Mouse (Mus musculus) layer of hippocampus, postnatal 10 days (tissue): Measurements from ENCODE around the gene Gin1. TPM values are rescaled to one million over a fixed set of nuclear protein-coding genes. Genes with fewer than 3 reads are reported as not detected.
A peak's percentile ranks its signal among the peaks of the same experiment; 100 is the strongest.
"Not testable (repeated sequence)": the region's sequence is repeated elsewhere in the genome, so short reads cannot be mapped to it uniquely, and the experiment has no call there.

ENCODE experiments used
- DNase-seq, 2 experiments: peaks; one replicate each; pipeline ENCODE4 v3.0.0; 2021; ENCODE audit warnings: low spot score in 2 of 2
- long read RNA-seq: library from polyadenylated mRNA; stranded (forward); transcript quantifications from one replicate; pipeline ENCODE4 v2.0.0, GENCODE M21; 2023
- total RNA-seq, 2 experiments: library from RNA; stranded (reverse); gene quantifications; 2 replicates each; pipeline ENCODE4 v1.2.3; 2021

Gin1 gene
- total RNA-seq: 1 to 10 TPM; 7.5 to 8.8 TPM
- long read RNA-seq, transcript Gin1-203 (8 exons, 2,046 nt): major isoform, 5 of 13 reads
- long read RNA-seq, partial matches to known transcripts: 1 of 13 reads
- long read RNA-seq, other reads (novel, unspliced or antisense): 2 of 13 reads

DNA sequence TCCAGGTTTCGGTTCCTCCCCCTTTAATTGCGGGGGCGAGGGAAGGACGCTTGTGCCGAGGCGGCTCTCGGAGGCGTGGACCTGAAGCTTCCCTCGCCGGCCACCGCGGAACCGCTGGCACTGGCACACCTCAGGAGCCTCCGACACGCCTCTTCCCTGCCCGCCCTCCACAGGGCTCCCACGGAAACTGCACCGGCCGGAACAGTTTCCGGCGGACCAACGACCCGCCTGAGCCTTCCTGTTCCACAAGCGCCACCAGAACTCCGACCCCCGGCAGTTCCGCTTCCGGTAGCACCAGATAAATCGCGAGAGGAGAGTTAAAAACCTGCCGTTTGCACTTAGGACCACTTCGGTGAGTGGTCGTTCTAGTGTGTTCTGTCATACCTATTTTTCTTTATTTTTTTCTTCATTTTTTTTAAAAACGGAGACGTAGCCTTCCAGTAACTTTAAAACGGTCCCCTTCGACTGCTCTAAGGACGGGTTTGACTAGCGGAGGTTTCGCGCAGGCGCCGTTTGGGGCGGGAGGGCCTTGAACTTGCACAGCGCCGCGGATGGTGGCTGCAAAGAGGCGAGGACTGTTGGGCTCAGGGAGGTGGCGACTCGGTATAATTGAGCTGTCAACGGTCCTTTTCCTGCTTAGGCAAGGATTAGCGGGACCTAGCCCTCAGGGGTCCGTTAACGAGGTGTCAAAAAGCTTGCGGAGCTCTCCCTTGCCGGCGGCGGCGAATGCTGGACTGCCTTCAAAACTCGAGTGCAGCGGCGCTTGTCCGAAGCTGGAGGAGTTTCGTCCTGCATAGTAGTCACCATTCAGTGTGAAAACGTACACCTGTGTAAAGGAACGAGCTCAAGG, at the start of gene Gin1, which contains the start of gene Ppip5k2:
TSS of gene Gin1 (plus strand) at position 269 of the 850 bp plus-strand sequence.
TSS of gene Ppip5k2 (minus strand) at position 508 of the 850 bp plus-strand sequence.
- peak; percentile 91 to 96 for DNase-seq

DNA sequence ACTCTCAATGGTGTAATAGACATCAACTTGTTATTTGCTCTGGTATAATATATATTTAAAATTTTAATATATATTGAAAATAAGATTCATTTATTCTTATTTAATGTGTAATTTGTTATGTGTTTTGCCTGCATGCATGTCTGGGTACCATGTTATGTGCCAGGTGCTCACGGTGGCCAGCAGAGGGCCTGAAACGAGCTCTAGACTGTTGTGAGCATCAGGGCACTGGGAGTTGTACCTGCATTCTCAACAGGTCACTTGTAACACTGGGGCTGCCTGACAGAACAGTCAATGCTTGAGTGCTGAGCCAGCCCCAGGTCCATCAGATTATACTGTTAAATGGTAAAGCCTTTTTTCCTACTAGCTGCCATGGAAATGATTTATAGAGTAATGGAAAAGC, 43.2 kb upstream of the Gin1 start:
- no peak for DNase-seq

DNA sequence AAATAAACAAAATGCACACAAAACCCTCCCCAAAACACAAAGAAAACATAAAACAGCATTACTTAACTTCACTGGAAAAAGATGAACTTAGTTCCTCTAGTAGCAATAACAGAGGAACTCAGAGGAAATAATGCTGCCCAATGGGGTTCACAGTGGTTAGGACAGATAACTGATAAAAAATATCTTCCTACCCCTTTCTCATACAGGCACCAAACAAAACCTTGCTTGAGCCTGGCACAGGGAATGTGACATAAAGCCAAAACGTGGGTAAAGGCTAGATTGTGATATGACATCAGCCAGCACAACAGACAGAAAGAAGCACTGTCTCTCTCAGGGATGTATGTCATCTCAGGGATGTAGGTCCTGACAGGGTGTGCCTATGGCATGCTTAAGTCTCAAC, 40.6 kb upstream of the Gin1 start:
- DNase-seq: no peak

DNA sequence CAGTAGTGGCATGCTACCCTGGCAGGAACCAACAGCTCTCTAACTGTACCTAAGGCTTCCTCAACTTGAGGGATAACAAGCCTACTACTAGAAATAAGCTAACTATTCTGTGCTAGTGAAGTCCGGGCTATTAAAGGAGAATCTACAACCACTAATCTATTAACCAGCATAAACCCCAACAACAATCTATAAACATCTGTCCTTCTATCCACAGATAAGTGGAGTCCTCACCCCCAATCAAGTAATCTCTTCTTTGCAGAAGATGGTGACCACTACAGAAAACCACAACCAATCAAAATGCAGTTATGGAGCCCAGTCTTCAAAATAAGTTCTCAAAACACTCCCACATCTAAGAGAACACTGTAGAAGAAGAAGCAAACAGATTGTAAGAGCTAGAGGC, 26.9 kb upstream of the Gin1 start:
- DNase-seq: no peak

DNA sequence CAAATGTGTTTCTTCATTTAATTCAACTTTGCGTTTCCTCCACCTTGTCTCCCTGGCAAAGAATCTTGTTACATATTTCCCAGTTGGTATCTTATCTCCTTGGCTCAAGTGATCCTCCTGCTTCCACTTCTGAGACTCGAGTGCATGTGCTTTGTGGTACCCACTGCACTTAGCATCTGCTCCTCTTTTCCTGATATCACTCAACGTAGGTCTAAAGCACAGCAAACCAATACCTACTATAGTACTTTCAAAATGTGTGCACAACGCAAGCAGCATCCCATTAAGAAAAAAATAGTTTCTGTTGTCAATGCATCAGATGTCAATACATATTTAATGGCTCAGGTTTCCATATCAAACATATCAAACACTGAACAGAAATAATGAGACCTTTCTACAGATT, 24.3 kb upstream of the Gin1 start:
- DNase-seq: no peak

DNA sequence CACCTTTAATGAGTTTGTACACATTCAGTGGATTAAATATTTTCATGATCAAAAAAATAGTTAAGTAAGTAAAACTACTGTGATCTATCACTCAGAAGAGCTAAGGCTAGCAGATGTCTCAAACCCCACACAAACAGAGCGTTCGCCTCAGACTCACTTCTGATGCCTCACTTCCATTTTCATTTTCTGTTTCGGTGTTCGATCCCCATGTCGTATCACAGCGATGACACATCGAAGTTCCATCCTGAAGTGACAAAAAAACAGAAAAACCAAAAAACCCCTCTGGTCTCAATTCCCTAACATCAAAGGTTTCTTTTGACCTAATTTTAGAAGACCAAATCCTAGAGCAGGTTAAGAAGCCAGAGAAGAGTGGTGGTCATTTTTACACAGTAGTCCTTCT, 23.7 kb upstream of the Gin1 start:
- DNase-seq: no peak

DNA sequence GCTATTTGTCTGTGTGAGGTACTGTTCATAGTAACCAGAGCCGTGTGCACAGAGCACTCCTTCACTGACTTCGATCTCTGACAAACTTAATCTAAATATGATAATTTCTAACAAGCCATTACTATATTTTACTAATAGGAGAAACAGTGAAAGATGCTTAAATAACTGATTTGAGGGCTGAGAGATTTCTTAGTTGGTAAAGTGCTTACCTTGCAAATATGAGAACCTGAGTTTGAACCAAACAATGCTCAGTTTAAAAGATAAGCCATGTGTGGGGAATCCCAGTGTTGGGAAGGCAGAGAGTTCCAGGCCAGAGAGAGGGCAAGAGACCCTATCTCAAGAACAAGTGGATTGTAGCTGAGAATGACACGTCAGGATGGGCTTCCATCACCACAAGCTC, 21.8 kb upstream of the Gin1 start:
- no peak for DNase-seq

DNA sequence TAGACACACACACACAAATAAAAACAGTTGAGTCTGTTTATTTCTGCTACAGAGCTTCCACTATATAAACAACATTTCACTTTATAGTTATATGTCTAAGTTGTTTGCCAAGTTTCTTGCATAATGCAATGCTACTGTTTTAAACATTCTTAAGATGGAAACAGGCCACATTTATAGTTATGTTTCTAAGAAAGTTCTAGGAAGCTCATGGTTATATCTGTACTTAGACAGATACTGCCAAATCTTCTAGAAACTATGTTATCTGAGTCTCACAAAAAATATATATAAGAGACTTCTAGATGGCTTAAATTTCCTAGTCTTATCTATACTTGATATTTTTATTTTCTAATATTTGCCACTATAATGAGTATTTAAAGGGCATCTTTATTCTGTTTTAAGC, 16.8 kb upstream of the Gin1 start:
- no peak for DNase-seq

DNA sequence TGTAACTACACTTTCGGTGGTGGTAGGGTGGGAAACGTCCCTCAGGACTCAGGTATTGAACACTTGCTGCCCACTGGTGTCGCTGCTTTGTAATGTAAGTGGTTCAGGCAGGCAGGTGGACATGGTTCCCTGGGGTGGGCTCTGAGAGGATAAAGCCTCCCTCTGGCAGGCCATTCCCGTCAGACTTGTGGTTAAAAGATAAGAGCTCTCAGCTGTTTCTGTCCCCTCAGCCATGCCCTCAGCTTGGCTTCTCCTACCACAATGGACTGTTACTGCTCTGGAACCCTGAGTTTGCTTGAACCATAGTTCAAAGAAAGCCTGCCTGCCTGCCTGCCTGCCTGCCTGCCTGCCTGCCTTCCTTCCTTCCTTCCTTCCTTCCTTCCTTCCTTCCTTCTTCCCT, 15.6 kb upstream of the Gin1 start:
- DNase-seq: no peak

DNA sequence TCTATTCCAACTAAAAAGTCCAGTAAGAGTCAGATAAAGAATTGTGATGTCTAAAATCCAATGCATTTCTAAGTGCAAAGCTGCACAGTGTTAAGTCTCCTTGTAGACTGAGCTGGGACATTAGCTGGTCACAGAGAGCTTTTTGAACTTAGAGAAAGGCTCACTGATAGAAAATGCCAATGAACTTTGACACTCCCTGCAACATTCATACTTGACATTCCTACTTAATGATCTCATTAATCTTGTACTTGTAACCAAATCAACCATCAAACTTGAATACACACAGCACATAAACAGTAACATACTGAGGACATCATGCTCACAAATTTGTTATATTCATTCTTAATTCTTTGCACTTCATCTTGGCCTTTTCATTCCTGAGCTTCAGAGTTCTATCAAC, 10.1 kb upstream of the Gin1 start:
- no peak for DNase-seq

DNA sequence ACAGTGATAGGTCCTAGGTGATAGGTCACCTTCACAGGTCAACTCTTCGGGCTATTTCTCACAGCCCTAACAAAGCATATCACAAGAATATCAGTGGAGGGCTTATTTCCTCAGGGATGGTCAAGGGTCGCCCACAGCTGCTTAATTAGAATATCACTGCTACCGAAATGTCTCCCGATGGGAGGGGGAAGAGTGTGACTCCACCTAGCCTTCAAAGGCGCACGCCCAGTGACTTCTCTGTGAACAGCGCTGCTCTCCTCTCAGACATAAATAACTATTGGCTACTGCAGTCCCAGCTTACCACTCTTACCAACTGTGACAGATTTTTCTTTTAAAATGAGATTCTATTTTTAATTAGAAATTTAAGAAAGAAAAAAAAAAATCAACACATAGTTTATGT, 9.4 kb upstream of the Gin1 start:
- DNase-seq: no peak

DNA sequence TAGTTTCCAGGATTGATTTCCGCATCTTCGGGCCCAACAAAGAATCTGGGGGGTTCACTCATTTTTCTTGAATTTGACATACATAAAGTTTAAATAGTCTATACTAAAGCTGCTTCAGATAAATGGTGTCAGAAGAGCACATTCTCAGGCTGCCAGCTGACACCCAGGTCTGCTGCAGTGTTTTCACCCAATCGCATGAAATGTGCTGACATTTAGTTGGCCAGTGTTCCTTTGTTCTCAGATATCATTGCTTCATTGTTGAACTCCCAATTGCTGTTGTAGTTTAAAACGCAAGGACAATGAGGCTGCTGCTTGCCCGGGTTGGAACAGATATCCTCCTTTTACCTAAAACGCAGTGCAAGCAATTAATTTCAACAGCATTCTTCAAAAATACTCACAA, 8.5 kb upstream of the Gin1 start:
- DNase-seq: no peak

DNA sequence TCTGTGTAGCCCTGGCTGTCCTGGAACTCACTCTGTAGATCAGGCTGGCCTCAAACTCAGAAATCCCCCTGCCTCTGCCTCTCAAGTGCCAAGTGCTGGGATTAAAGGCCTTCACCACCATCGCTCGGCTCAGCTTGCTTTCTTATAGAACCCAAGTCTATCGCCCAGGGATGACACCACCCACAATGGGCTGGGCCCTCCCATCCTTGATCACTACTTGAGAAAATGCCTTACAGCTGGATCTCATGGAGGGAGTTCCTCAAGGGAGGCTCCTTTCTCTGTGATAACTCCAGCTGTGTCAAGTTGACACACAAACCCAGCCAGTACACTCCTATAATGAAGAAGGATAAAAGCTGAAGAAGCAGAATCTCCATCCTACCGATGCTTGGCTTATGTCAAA, 4.3 kb upstream of the Gin1 start:
- DNase-seq: not testable (repeated sequence)

DNA sequence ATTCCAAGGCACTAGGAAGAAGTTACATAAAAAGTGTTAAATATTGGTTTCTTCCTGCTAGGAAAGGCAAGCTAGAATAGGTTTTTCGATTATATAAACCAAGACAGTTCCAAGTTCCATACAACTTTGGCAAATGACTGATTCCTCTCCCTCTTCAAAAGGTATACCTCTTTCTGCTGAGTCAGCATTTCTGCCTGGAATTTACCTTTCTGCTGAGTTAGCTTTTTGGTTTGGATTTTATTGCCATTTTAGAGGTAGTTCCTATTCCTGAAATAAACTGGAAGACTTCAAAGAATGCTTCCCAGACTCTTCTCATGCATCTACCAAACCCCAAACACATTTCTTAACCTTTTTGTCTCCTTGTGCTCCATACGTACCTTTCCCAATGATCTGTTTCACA, 1.9 kb upstream of the Gin1 start:
- no peak for DNase-seq

DNA sequence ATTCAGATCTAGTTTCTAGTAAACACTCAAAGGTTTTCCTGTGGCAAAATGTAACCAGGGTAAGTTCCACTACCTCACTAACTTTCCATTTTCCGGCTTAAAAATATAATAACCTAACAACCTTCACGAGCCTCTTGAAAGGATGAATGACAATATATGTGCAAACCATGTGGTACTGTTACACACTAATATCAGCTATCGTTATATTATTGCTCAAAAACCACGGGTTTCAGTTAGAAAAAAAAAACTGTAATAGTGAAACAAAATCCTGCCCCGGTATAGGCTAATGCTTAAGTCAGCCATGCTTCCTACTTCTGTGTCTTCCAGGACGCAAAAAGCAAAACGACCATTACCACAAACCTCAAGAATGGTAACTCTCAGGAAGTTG, 1.1 kb upstream of the Gin1 start:
- DNase-seq: no peak

DNA sequence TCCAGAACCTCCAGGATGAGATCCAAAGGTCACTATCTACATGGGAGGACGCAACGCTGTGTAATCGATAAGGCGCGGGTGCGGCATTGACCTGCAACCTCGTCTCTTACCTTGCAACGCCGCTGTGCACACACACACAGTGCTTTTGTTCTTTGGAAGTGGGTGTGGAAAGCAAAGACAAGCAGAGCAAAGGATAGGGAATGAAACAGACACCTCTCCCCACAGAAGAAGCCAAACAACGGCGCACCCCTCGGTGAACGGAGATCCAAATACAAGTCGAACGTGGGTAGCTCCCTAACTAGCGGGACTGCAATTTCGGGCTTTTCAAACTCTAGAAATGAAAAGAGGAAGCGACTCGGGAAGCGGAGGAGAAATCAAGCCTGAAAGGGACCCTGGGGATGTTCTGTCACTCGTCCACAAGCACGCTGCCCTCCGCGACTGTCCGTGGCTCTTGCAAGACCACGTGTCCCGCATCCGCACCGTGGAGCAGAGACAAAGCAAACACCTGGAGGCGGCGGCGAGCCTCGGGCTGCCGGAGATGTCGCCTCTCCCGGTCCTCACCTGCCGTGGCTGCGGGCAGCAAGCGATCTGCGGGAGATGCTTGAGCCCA, 573 bp upstream of the Gin1 start:
- peak in 1 of 2 experiments; percentile 17 for DNase-seq

DNA sequence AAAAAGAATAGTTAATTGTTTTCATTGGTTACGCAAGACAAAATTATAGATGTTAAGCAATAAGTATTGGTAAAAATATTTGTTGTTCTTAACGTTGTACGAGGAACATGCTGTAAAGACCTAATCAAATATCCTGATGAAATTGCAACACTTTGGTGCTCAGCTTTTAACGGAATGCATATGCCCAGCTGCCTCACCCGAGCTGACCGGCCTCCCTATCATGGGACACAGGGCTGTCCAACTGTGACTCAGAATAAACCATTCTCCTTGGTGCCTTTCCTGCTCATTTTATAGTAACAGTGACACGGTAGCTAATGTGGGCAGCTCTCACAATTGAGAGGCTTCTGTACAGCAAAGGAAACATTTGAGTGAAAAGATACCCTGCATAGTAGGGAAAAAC, 1.1 kb downstream of the Gin1 start:
- DNase-seq: no peak

DNA sequence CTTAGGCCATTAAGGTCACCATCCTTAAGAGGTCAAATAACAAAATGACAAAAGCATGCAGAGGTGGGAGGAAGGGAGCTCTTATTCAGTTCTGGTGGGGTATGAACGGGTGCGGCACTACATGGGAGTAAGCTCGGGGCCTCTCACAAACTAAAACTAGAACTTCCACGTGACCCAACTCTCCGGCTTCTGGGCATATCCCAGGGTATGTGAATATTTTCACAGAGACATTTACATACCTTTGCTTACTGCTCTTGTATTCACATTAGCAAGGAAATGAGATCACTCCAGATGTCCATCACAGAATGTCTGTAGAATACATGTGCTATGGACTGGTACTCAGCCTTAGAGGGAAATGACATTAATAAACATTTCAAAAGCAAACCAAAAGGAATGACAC, 1.8 kb downstream of the Gin1 start:
- no peak for DNase-seq

DNA sequence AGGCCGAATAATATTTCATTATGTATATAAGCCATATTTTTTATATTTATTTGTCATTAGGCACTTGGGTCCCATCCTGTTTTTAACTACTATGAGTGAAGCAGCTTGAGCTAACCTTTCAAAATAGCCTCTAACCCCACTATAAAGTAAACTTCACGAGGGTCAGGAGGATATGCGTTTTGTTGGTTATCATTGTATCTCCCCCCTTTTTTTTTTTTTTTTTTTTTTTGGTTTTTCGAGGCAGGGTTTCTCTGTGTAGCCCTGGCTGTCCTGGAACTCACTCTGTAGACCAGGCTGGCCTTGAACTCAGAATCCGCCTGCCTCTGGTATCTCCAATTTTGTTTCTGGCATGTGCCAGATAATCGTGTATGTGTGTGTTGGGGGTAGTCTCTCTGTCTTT, 3.4 kb downstream of the Gin1 start:
- DNase-seq: no peak

DNA sequence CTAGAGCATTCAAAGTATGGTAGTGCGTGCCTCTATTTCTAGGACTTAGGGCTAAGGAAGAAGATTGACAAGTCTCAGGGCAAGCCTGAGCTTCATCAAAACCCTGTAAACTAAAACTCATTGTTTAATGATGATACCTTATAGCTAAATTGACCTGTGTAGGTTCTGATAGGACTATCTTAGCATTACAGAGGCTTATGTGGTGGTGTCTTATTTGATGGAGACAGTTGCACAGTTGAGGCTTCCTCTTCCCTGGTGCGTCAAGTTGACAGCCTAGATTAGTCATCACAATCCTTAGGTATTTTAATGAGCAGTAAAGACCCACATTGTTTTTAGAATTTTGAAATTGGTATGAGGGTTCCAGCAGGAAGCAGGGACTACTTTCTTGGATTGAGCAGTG, 4.0 kb downstream of the Gin1 start:
- no peak for DNase-seq

DNA sequence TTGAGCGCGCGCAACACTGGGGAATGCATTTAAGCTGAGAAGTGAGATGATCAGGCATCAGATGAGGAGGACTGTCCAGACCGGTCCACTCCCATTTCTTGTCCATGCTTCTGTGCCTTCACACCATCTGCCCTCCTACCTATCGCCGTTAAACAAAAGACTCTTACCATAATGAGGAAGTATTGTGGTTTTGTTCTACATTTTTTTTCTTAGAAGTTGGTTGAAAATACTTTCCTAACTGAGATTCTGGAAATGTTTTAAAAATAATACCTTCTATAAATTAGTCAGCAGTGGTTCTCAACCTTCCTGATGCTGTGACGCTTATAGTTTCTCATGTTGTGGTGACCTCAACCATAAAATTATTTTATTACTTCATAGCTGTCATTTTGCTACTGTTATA, 11.7 kb downstream of the Gin1 start:
- DNase-seq: no peak

DNA sequence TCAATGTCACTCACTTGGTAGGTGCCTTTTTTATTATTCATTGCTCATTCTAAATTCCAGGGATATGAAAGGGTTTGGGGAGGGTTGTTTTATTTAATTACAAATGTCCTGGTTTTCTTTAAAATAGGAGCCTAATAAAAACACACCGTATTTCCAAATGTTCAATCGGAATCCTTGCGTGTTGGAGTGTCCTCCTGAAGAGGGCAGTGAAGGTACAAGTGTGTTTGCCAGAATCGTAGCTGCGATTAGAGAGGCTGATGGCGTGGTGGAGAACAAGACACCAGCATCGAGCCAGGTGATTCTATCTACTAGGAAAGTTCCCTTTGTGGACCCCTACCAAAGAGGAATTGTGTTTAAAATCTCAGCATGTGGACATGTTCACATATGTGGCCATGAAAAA, 15.0 kb downstream of the Gin1 start:
- DNase-seq: no peak
